9 mouse cellular contexts compared by ENCODE assay signal in genomic region chr11:75152603-75153557, GRCm38 (mm10). TPM values are rescaled to one million over a fixed set of nuclear protein-coding genes. Genes with fewer than 3 reads are reported as not detected.
DNase-seq lines count a peak whose midpoint lies in the region; ATAC-seq and TF ChIP-seq lines count a peak whose summit lies in the region.
"Had no signal": no experiment of that assay in that cellular context is flagged by ENCODE, and none has a peak within 500 bp of the region (broad histone marks: within the 10 kb centered on the region; RNA-seq: fewer than 3 reads in every experiment).

No protein-coding gene starts in this region.

- 55% methylated on average over 18 of the region's 18 CpGs for WGBS in heart, postnatal 0 days
- WGBS in liver, embryonic 16.5 days (ENCODE audit: insufficient replicate concordance): 57% methylated on average over 18 of the region's 18 CpGs

- H3K9me3 ChIP-seq in heart, postnatal 0 days (replicated peaks; ENCODE audit: control insufficient read depth, low read length): no peaks in the 10 kb centered on the region
- no peaks in the 10 kb centered on the region for H3K9me3 ChIP-seq in liver, embryonic 16.5 days (replicated peaks; ENCODE audit: control insufficient read depth, low read length)
- H3K9me3 ChIP-seq: limb, embryonic 13.5 days had no signal

- H3K4me2 ChIP-seq in heart, postnatal 0 days (ENCODE audit: low read depth, low read length): no peak overlapping the region
- H3K4me2 ChIP-seq in liver, embryonic 16.5 days (ENCODE audit: low read depth, low read length): no peak overlapping the region
- H3K4me2 ChIP-seq: limb, embryonic 13.5 days had no signal

- no peak overlapping the region for H3K9ac ChIP-seq in heart, postnatal 0 days (replicated peaks; ENCODE audit: low read depth, low read length)
- H3K9ac ChIP-seq in liver, embryonic 16.5 days (ENCODE audit: low read depth, low read length): no peak overlapping the region
- H3K9ac ChIP-seq: limb, embryonic 13.5 days had no signal

- peaks cover 23% of the 10 kb centered on the region for H3K36me3 ChIP-seq in heart, postnatal 0 days (replicated peaks; ENCODE audit: control insufficient read depth, insufficient read depth, low read length)
- H3K36me3 ChIP-seq in liver, embryonic 16.5 days (ENCODE audit: control insufficient read depth, insufficient read depth): no peaks in the 10 kb centered on the region

- ATAC-seq in heart, postnatal 0 days (ENCODE audit: insufficient read depth, low read depth): no peak
- peak; percentile 37; the same call in 1 of the 2 replicates for ATAC-seq in liver, embryonic 16.5 days (ENCODE audit: low read depth)

- peak; percentile 69 for TF ChIP-seq EP300 in heart, postnatal 0 days (IDR thresholded peaks at IDR 0.05; ENCODE audit: low read depth)

- no peak for TF ChIP-seq CTCF in heart, postnatal 0 days (IDR thresholded peaks at IDR 0.05; ENCODE audit: low read depth)

- no peaks in the 10 kb centered on the region for H3K27me3 ChIP-seq in heart, postnatal 0 days (ENCODE audit: control insufficient read depth, insufficient read depth, low read length)
- no peaks in the 10 kb centered on the region for H3K27me3 ChIP-seq in liver, embryonic 16.5 days (ENCODE audit: control insufficient read depth, insufficient read depth, low read depth, low read length)
- H3K27me3 ChIP-seq: limb, embryonic 13.5 days had no signal

- peaks cover 11% of the 10 kb centered on the region for H3K4me1 ChIP-seq in heart, postnatal 0 days (ENCODE audit: control insufficient read depth, insufficient read depth)
- peaks cover 6% of the 10 kb centered on the region for H3K4me1 ChIP-seq in liver, embryonic 16.5 days (ENCODE audit: control insufficient read depth, low read depth, low read length)

- H3K27ac ChIP-seq in heart, postnatal 0 days (ENCODE audit: low read depth): peak overlapping the region; percentile 83
- H3K27ac ChIP-seq in liver, embryonic 16.5 days (ENCODE audit: low read length): peak overlapping the region; percentile 51; the same call in 1 of the 2 replicates
- H3K27ac ChIP-seq: limb, embryonic 13.5 days had no signal

- DNase-seq in kidney, adult 18-20 months: peak; percentile 48
- no peak for DNase-seq in kidney, adult 8-10 months
- peak; percentile 77 to 85 for DNase-seq in cerebellum, adult 18-20 months
- DNase-seq in heart, postnatal 0 days (ENCODE audit: low spot score): no peak
- no peak for DNase-seq in frontal cortex, postnatal 14 days (ENCODE audit: low spot score in 2 of 2)
- DNase-seq in layer of hippocampus, adult 9-10 months (ENCODE audit: low spot score): no peak
- DNase-seq in embryo, embryonic 10 days (ENCODE audit: low spot score): no peak

- no peak overlapping the region for H3K4me3 ChIP-seq in heart, postnatal 0 days (ENCODE audit: low read depth, low read length)
- no peak overlapping the region for H3K4me3 ChIP-seq in liver, embryonic 16.5 days (ENCODE audit: low read depth, low read length)
- H3K4me3 ChIP-seq: limb, embryonic 13.5 days had no signal

RNA-seq across cellular contexts. Expression of gene Hic1, which starts 16.4 kb away (rescaled TPM):
- total RNA-seq in heart, postnatal 0 days (2014; rRNA removed; ENCODE audit: low replicate concordance): 17.8 and 19.5 TPM in 2 replicates
- polyA plus RNA-seq in heart, postnatal 0 days (2015; fragmentation: Nextera tagmentation; extraction: Ambion mirVana): 4.8 and 6.1 TPM in 2 replicates
- polyA plus RNA-seq in liver, embryonic 16.5 days (2015; fragmentation: Nextera tagmentation; extraction: Ambion mirVana): 0.44 and 1.0 TPM in 2 replicates

RNA-seq across cellular contexts. Expression of gene Ovca2, which starts 25.8 kb away (rescaled TPM):
- 8.9 and 35.2 TPM in 2 replicates for total RNA-seq in heart, postnatal 0 days (2014; rRNA removed; ENCODE audit: low replicate concordance)
- 12.9 and 13.4 TPM in 2 replicates for polyA plus RNA-seq in heart, postnatal 0 days (2015; fragmentation: Nextera tagmentation; extraction: Ambion mirVana)
- 8.7 and 9.6 TPM in 2 replicates for polyA plus RNA-seq in liver, embryonic 16.5 days (2015; fragmentation: Nextera tagmentation; extraction: Ambion mirVana)

RNA-seq across cellular contexts. Expression of gene Dph1, which starts 38.2 kb away (rescaled TPM):
- total RNA-seq in heart, postnatal 0 days (2014; rRNA removed; ENCODE audit: low replicate concordance): 34.4 and 72.1 TPM in 2 replicates
- 19.3 and 20.2 TPM in 2 replicates for polyA plus RNA-seq in heart, postnatal 0 days (2015; fragmentation: Nextera tagmentation; extraction: Ambion mirVana)
- 9.1 and 10.6 TPM in 2 replicates for polyA plus RNA-seq in liver, embryonic 16.5 days (2015; fragmentation: Nextera tagmentation; extraction: Ambion mirVana)

RNA-seq across cellular contexts. Expression of gene Rtn4rl1, which starts 40.7 kb away (rescaled TPM):
- total RNA-seq in heart, postnatal 0 days (2014; rRNA removed; ENCODE audit: low replicate concordance): 6.0 and 19.7 TPM in 2 replicates
- 12.2 and 12.8 TPM in 2 replicates for polyA plus RNA-seq in heart, postnatal 0 days (2015; fragmentation: Nextera tagmentation; extraction: Ambion mirVana)
- polyA plus RNA-seq in liver, embryonic 16.5 days (2015; fragmentation: Nextera tagmentation; extraction: Ambion mirVana): 0.44 and 0.48 TPM in 2 replicates

Comparison
In these comparisons a context has a peak if more than half of its experiments do, and no peak if none do; other contexts are left out.
1. DNase-seq: peak in kidney, adult 18-20 months (single experiment) and cerebellum, adult 18-20 months (2 of 2); none in kidney, adult 8-10 months (0 of 2), heart, postnatal 0 days (single experiment), frontal cortex, postnatal 14 days (0 of 2), layer of hippocampus, adult 9-10 months (single experiment) and embryo, embryonic 10 days (single experiment).